Mouse (Mus musculus): ENCODE results near the gene Mettl13.

GRCm38 (mm10) chr1:162548917-162549613, 714 bp upstream of the Mettl13 start:
- TF ChIP-seq EP300 (IDR thresholded peaks at IDR 0.05; ENCODE audit: low read depth) (no peak), CTCF (IDR thresholded peaks at IDR 0.05; ENCODE audit: low read depth) (no peak)
